15 mouse cellular contexts compared by ENCODE assay signal in the genomic region with DNA sequence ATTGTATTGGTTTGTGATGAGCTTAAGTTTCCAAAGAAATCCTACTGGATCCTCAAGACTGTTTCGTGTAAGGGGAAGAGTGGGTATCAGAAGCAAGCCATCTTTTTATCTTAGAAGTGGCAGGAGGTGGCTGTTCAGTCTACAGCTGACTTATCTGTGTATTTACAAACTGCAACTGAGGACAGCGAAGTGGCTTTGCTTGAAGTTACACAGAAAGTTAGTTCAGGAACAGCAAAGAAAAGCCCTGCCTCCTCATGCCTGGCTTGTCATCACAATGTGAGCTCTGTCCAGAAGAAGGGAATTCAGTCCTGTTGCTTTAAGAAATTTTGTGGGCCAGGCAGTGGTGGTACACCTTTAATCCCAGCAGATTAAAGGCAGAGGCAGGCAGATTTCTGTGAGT.
DNase-seq lines count a peak whose midpoint lies in the region; ATAC-seq lines count a peak whose summit lies in the region.
"Had no signal": no experiment of that assay in that cellular context is flagged by ENCODE, and none has a peak within 500 bp of the region (broad histone marks: within the 10 kb centered on the region; RNA-seq: fewer than 3 reads in every experiment).

No protein-coding gene starts in this region.

- H3K4me2 ChIP-seq in lung, embryonic 15.5 days, result no peak overlapping the region
- no peak overlapping the region for H3K4me2 ChIP-seq in kidney, embryonic 14.5 days (replicated peaks; ENCODE audit: low read depth, low read length)
- H3K4me2 ChIP-seq: neural tube, embryonic 15.5 days had no signal

- no peaks in the 10 kb centered on the region for H3K9me3 ChIP-seq in lung, embryonic 15.5 days
- no peaks in the 10 kb centered on the region for H3K9me3 ChIP-seq in limb, embryonic 10.5 days (replicated peaks)
- H3K9me3 ChIP-seq in kidney, embryonic 14.5 days (ENCODE audit: control insufficient read depth, low read length), result no peaks in the 10 kb centered on the region
- H3K9me3 ChIP-seq: neural tube, embryonic 15.5 days had no signal

- H3K36me3 ChIP-seq in lung, embryonic 15.5 days, result no peaks in the 10 kb centered on the region
- no peaks in the 10 kb centered on the region for H3K36me3 ChIP-seq in limb, embryonic 10.5 days
- H3K36me3 ChIP-seq in kidney, embryonic 14.5 days (ENCODE audit: control insufficient read depth, insufficient read depth, low read length), result no peaks in the 10 kb centered on the region
- H3K36me3 ChIP-seq: neural tube, embryonic 15.5 days had no signal

- 66% methylated on average over 2 of the region's 2 CpGs for WGBS in lung, embryonic 15.5 days
- 90% methylated on average over 2 of the region's 2 CpGs for WGBS in limb, embryonic 10.5 days
- 91% methylated on average over 2 of the region's 2 CpGs for WGBS in kidney, embryonic 14.5 days

- no peak overlapping the region for H3K9ac ChIP-seq in lung, embryonic 15.5 days
- no peak overlapping the region for H3K9ac ChIP-seq in kidney, embryonic 14.5 days (ENCODE audit: low read depth, low read length)
- H3K9ac ChIP-seq: neural tube, embryonic 15.5 days had no signal

- H3K27ac ChIP-seq in lung, embryonic 15.5 days, result peak overlapping the region; percentile 84
- peak overlapping the region; percentile 81 for H3K27ac ChIP-seq in limb, embryonic 10.5 days
- no peak overlapping the region for H3K27ac ChIP-seq in kidney, embryonic 14.5 days (ENCODE audit: low read depth, low read length)
- H3K27ac ChIP-seq: left cerebral cortex, adult 2 months had no signal

- ATAC-seq in lung, embryonic 15.5 days (ENCODE audit: borderline replicate concordance, extremely low read depth, low FRiP score, low TSS enrichment), result no peak
- 0 out of 2 replicates have a peak, but pooled peaks have one; percentile 5 for ATAC-seq in megakaryocyte progenitor cell, adult 5-6 weeks (replicated peaks; ENCODE audit: poor library complexity)
- ATAC-seq in kidney, embryonic 14.5 days (ENCODE audit: low FRiP score, low TSS enrichment), result no peak

- H3K4me1 ChIP-seq in lung, embryonic 15.5 days, result peaks cover 55% of the 10 kb centered on the region
- H3K4me1 ChIP-seq in limb, embryonic 10.5 days, result peaks cover 53% of the 10 kb centered on the region
- H3K4me1 ChIP-seq in kidney, embryonic 14.5 days (ENCODE audit: control insufficient read depth, insufficient read depth, low read length), result peaks cover 24% of the 10 kb centered on the region

- no peak overlapping the region for H3K4me3 ChIP-seq in lung, embryonic 15.5 days
- H3K4me3 ChIP-seq in limb, embryonic 10.5 days, result no peak overlapping the region
- no peak overlapping the region for H3K4me3 ChIP-seq in kidney, embryonic 14.5 days (ENCODE audit: low read length)
- H3K4me3 ChIP-seq: left cerebral cortex, adult 2 months; neural tube, embryonic 15.5 days had no signal

- DNase-seq in cerebellum, adult 9-11 months, result peak; percentile 5
- DNase-seq in cerebellum, adult 11 months, result no peak
- DNase-seq in lung, postnatal 4 days, result no peak
- DNase-seq in limb, embryonic 10.5 days (ENCODE audit: low spot score), result no peak
- DNase-seq in urinary bladder, adult 18-20 months (ENCODE audit: low spot score in 2 of 2), result no peak
- DNase-seq: embryo, embryonic 11 days; kidney, adult 2 months; midbrain, embryonic 14.5 days; right cerebral cortex, postnatal 14 days; thymus, postnatal 14 days had no signal

- no peaks in the 10 kb centered on the region for H3K27me3 ChIP-seq in lung, embryonic 15.5 days
- H3K27me3 ChIP-seq in limb, embryonic 10.5 days (ENCODE audit: low read depth, poor library complexity, severe bottlenecking), result no peaks in the 10 kb centered on the region
- no peaks in the 10 kb centered on the region for H3K27me3 ChIP-seq in kidney, embryonic 14.5 days (ENCODE audit: control insufficient read depth, insufficient read depth, low read length)
- H3K27me3 ChIP-seq: neural tube, embryonic 15.5 days had no signal
